Mouse (Mus musculus) cerebellum, postnatal 4 days (tissue): ENCODE measurements around the gene Stxbp5l.
"Not testable (repeated sequence)": the region's sequence is repeated elsewhere in the genome, so short reads cannot be mapped to it uniquely, and the experiment has no call there.

Experiments used
- DNase-seq, 2 experiments: peaks; one replicate each; pipeline ENCODE4 v3.0.0; 2022; ENCODE audit warnings: low spot score in 2 of 2, mixed read lengths in 1 of 2

Gene Stxbp5l

DNA sequence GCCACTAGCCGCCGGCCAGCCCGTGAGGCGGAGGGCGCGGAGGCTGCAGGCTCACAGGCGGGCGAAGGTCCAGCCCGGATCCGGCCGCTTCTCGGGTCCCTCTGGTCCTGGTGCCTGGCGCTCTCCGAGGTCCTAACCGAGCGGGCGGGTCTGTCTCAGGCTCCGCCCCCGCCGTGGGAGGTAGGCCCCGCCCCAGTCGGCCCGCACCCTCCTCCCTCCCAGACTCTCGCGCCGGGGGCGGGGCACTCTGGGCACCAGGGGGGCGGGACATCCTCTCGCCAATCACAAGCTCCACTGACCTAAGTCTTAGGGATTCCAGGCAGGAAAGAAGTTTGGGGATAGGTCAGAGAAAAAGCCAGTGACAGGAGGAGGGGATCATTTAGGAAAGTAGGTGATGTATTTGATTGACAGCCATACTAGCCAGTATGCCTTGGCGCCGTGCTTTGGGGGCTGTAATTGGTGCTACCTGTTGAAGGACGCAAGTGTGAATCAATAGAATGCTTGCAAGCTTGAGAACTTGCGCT, at the start of gene Stxbp5l:
Gene Stxbp5l (minus strand): TSS at position 142 of the 524 bp plus-strand sequence.
- DNase-seq = peak; percentile 94 to 98

GRCm38 (mm10) chr16:37433418-37434204, 48.8 kb upstream of the Stxbp5l start:
- DNase-seq = peak in 1 of 2 experiments; percentile 36

DNA sequence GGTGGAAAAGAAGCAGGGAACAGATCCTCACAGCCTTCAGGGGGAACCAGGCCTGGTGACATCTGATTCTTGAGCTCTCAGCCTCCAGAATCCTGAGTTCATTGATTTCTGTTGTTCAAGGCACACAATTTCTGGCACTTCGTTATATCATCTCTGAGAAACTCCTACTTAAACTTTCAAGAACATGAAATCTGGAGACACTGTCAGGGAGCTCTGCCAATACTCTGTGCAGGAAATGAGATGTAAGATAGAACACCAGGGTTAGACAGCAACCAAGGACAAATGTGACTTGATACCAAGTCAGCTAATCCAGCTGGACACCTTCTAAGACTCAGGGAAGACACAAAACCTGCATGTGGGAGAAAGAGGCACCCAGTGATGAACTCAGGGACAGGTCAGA, 40.7 kb upstream of the Stxbp5l start:
- DNase-seq = no peak

- peak in 1 of 2 experiments; percentile 60 for DNase-seq
These were observed 38.1 kb upstream of the Stxbp5l start for GRCm38 (mm10) chr16:37422874-37423273.

- no peak for DNase-seq
These were observed 37.1 kb upstream of the Stxbp5l start for GRCm38 (mm10) chr16:37421851-37422250.

DNA sequence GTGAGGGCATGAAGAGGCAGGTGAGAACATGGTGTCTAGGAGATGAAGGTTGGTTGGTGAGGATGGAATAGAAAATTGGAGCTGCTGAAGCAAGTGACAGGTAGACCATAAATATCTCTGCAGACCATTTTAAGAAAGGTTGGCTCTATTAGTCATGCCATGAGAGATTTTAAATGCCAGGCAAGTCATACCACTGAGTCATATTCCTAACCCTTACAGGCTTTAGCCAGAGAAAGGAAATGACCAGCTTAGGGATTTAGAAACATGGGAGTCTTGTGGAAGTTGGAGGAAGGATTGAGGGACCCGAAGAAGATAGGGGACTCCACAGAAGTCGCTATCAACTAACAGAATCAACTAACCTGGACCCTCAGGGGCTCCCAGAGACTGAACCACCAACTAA, 35.8 kb upstream of the Stxbp5l start:
- DNase-seq = no peak

DNA sequence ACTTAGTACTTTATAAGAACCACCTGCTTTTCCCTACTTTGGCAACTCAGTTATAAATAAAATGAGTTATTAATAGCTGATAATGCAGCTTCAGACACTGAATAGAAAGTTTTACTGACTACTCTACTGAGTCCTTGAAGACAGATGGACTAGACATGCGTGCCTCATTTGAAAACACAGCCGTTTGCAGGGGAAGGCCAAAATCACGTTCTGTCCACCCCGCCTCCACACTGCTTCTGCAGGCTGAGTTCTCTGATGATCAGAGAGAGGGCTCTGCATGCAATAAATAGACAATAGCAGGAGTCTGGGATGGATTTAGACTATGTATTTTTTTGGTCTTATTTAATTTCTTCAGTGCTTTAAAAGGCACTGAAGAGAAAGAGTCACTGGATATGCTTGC, 20.8 kb upstream of the Stxbp5l start:
- DNase-seq = no peak

GRCm38 (mm10) chr16:37404922-37405321, 20.2 kb upstream of the Stxbp5l start:
- no peak for DNase-seq

GRCm38 (mm10) chr16:37389964-37390363, 5.2 kb upstream of the Stxbp5l start:
- no peak for DNase-seq

GRCm38 (mm10) chr16:37389201-37389905, 4.6 kb upstream of the Stxbp5l start:
- DNase-seq = no peak

GRCm38 (mm10) chr16:37384369-37384768, 393 bp downstream of the Stxbp5l start:
- DNase-seq = peak in 1 of 2 experiments; percentile 24

- DNase-seq = no peak
These were observed 1.3 kb downstream of the Stxbp5l start for GRCm38 (mm10) chr16:37383426-37383825.

- DNase-seq = no peak
These were observed 12.0 kb downstream of the Stxbp5l start for GRCm38 (mm10) chr16:37372716-37373115.

- no peak for DNase-seq
These were observed 17.3 kb downstream of the Stxbp5l start for GRCm38 (mm10) chr16:37367426-37367825.

DNA sequence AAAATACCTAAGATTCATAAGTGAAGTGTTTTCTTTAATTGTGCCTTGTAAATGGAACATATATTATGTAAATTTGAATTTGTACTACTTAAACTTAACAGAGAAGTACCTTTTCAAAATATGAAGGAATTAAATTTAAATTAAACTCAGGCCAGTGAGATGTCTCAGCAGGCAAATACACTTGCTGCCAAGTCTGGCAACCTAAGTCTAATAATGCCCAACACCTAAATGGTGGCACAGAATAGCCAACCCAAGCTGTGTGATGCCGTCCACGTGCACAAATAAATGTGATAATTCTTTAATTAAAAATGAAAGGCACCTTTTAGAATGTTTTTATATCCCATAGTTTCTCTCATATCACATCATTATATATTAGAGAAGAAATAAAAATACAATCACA, 20.8 kb downstream of the Stxbp5l start:
- DNase-seq = no peak

DNA sequence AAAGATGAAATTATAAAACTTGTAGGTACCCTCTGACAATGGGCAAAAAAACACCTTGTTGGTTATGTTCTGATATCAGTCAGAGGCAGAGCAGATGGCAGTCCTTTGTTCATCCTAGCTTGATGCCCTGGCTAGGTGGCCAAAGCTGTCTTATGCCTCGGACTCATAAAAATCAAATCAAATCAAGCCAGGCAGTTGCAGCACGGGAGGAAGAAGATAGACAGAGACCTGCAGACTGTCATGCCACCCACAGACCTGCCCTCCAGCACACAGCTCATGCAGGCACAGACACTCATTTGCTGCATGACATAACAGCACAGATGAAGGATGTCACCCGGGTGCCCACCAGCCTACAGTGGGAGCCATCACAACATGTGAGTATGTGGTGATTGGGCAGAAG, 29.1 kb downstream of the Stxbp5l start:
- no peak for DNase-seq

DNA sequence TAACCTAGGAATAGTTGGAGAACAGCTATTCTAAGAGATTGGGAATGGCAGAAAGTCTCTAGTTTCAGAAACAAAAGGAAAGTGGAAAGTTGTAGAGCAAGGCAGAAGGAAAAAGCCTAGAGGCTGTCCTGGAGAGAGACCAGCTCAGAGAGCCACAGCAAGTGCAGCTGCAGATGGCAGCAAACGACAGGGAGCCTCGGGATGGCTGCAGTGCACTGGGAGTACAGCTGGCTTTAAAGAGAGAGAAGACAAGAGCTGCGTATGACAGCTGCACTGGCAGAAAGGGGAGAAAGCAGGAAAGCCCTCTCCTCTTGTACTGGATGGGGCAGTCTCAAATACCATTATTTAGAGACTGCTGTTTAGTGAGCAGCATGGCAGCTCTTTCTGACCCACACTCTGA, 37.7 kb downstream of the Stxbp5l start:
- peak in 1 of 2 experiments; percentile 37 for DNase-seq

DNA sequence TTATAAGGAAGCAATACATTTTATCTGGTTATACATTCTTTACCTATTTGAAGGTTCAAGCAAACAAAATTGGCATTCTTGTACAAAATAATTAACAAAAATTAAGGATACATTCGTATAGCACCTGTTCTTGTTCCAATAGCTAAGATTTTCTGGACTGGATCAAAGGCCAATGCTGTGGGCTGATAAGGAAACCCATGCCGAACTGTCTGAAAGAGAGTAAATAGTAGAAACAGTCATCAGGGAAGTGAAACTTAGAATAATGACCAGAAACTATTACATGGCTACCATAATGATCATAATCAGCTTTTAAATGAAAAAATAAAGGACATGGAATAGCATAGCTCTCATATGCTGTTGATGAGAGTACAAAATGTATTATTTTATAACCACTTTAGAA, 39.8 kb downstream of the Stxbp5l start:
- no peak for DNase-seq

DNA sequence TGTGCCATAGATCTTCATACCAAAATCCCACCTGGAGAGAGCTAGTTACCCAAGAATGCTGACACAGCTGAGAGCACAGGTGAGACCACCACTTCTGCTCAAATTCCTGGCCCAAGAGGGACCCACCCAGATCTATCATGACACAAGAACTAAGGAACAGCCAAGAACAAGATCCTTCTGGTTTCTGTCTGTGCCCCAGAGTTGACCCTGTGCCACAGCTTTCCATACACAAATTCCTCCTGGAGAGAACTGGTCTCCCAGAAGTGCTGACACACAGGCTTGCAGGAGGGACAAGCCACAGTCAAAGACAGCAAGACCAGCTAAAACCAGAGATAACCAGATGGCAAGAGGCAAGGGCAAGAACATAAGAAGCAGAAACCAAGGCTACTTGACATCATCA, 43.3 kb downstream of the Stxbp5l start:
- not testable (repeated sequence) for DNase-seq

DNA sequence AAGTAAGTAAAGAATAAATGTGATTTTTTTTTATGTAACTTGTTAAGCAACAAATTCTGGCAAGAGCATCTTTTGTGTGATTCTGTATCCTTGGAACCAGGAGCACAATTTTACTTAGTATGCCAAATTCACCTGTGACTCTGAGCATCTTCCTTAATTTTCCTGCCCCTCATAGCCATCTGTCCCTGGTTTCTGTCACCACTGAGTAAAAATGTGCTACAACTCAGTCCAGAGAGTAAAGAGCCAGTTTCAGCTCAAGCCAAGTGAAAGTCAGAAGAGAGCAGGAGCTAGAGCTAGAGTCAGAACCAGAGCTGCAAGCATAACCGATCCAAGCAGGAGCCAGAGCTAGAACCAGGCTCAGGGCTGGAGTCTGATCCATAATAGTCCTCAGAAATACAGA, 46.6 kb downstream of the Stxbp5l start:
- no peak for DNase-seq

DNA sequence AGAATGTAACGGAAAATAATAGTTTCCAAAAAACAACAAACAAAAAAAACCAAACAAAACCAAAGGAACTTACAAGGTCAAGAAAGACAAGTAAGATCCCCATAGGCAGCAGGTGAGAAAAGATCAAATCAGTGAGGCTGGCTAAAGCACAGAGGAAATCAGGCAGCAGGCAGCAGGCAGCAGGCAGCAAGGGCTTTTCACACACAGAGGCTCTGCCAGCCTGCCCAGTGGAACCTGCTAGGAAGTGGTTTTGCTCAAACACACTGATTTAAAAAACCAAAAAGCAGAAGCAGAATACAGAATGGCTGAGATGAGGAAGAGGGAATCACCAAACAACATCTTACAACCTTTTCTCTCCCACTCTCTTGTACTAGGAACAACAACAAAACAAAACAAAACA, 47.2 kb downstream of the Stxbp5l start:
- DNase-seq = no peak

- no peak for DNase-seq
These were observed 80.3 kb downstream of the Stxbp5l start for GRCm38 (mm10) chr16:37304441-37304840.

DNA sequence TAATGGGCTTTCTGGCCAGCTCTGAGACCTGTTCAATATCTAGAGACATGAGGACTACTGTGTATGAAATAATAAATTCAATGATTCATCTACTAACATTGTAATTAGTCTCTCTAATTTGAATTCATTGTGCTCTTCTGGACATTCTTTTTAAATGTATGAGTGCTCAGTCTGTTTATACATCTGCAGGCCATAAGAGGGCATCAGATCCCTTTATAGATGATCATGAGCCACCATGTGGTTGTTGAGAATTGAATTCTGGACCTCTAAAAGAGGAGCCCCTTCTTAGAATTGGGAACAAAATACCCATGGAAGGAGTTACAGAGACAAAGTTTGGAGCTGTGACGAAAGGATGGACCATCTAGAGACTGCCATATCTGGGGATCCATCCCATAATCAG, 92.2 kb downstream of the Stxbp5l start:
- DNase-seq = no peak
